Mouse (Mus musculus): ENCODE measurements at regions not wholly inside any gene's neighbourhood (a gene's known extent, or its start where the extent isn't known, plus 50 kb on each side); places are given as distances from the start of the nearest gene placed in this dataset.

- DNase-seq = no peak
These were observed 274.0 kb downstream of the Pmp22 start for GRCm38 (mm10) chr11:63402741-63403140.

GRCm38 (mm10) chr11:63404719-63405118 is 275.9 kb downstream of the Pmp22 start:
- DNase-seq = peak; percentile 79 to 88

- no peak for DNase-seq
These were observed 280.6 kb downstream of the Pmp22 start for GRCm38 (mm10) chr11:63409431-63409830.

GRCm38 (mm10) chr11:63410921-63411320 is 282.1 kb downstream of the Pmp22 start:
- no peak for DNase-seq

- DNase-seq = no peak
These were observed 283.7 kb downstream of the Pmp22 start for GRCm38 (mm10) chr11:63412364-63412991.

GRCm38 (mm10) chr11:63413106-63413505 is 284.3 kb downstream of the Pmp22 start:
- DNase-seq = peak in 1 of 2 experiments; percentile 19

GRCm38 (mm10) chr11:63413621-63414020 is 284.8 kb downstream of the Pmp22 start:
- no peak for DNase-seq

GRCm38 (mm10) chr11:63418042-63418776 is 289.4 kb downstream of the Pmp22 start:
- peak; percentile 27 to 66 for DNase-seq

- no peak for DNase-seq
These were observed 291.6 kb downstream of the Pmp22 start for GRCm38 (mm10) chr11:63420341-63420740.

GRCm38 (mm10) chr11:63422069-63422468 is 293.3 kb downstream of the Pmp22 start:
- DNase-seq = no peak

- DNase-seq = no peak
These were observed 295.5 kb downstream of the Pmp22 start for GRCm38 (mm10) chr11:63424319-63424718.

- no peak for DNase-seq
These were observed 297.0 kb downstream of the Pmp22 start for GRCm38 (mm10) chr11:63425741-63426140.

- no peak for DNase-seq
These were observed 325.0 kb downstream of the Pmp22 start for GRCm38 (mm10) chr11:63453786-63454185.

GRCm38 (mm10) chr11:63454910-63455531 is 326.2 kb downstream of the Pmp22 start:
- DNase-seq = no peak

GRCm38 (mm10) chr11:63456356-63456755 is 327.6 kb downstream of the Pmp22 start:
- DNase-seq = peak; percentile 8 to 42

GRCm38 (mm10) chr11:63457250-63457649 is 328.5 kb downstream of the Pmp22 start:
- no peak for DNase-seq

GRCm38 (mm10) chr11:63460146-63460545 is 331.4 kb downstream of the Pmp22 start:
- DNase-seq = no peak

GRCm38 (mm10) chr11:63463797-63464331 is 335.1 kb downstream of the Pmp22 start:
- DNase-seq = peak; percentile 43 to 65

- DNase-seq = no peak
These were observed 337.2 kb downstream of the Pmp22 start for GRCm38 (mm10) chr11:63465941-63466340.

GRCm38 (mm10) chr11:63466541-63466940 is 337.8 kb downstream of the Pmp22 start:
- no peak for DNase-seq

- no peak for DNase-seq
These were observed 346.0 kb downstream of the Pmp22 start for GRCm38 (mm10) chr11:63474831-63475230.

- DNase-seq = peak in 1 of 2 experiments; percentile 25
These were observed 353.0 kb downstream of the Pmp22 start for GRCm38 (mm10) chr11:63481676-63482310.

- no peak for DNase-seq
These were observed 353.8 kb downstream of the Pmp22 start for GRCm38 (mm10) chr11:63482593-63482992.
